Mouse (Mus musculus) heart, postnatal 0 days (tissue): ENCODE results near the gene Stim1. TPM values are rescaled to one million over a fixed set of nuclear protein-coding genes. Genes with fewer than 3 reads are reported as not detected.

Experiments
- ATAC-seq: fragments of 200-750 bp; cut with Nextera tagmentation; 2 replicates; pipeline ENCODE4 v1.8.0; 2017; ENCODE audit warnings: low read depth, moderate number of reproducible peaks, moderate library complexity; ENCODE audit not compliant: insufficient read depth
- DNase-seq: peaks from one replicate; pipeline ENCODE4 v3.0.0-alpha.2; 2016; ENCODE audit warnings: low spot score
- H3K27ac ChIP-seq: fragments of 300-500 bp; sonication (generic); 2 replicates; pipeline ENCODE4 v1.5.1; 2014; ENCODE audit warnings: low read depth, mild to moderate bottlenecking
- H3K27me3 ChIP-seq: fragments of 300-500 bp; sonication (generic); 2 replicates; pipeline ENCODE4 v1.6.1; 2014; ENCODE audit warnings: low read length, mixed read lengths; ENCODE audit not compliant: control insufficient read depth, insufficient read depth
- H3K36me3 ChIP-seq: fragments of 300-500 bp; sonication (generic); replicated peaks from 2 replicates; pipeline ENCODE4 v1.6.1; 2014; ENCODE audit warnings: low read length, mixed read lengths; ENCODE audit not compliant: control insufficient read depth, insufficient read depth
- H3K4me1 ChIP-seq: fragments of 300-500 bp; sonication (generic); 2 replicates; pipeline ENCODE4 v1.6.1; 2014; ENCODE audit warnings: antibody characterized with exemption; ENCODE audit not compliant: control insufficient read depth, insufficient read depth
- H3K4me2 ChIP-seq: fragments of 300-500 bp; sonication (generic); 2 replicates; pipeline ENCODE4 v1.6.1; 2014; ENCODE audit warnings: low read depth, mild to moderate bottlenecking, low read length, moderate library complexity
- H3K4me3 ChIP-seq: fragments of 300-500 bp; sonication (generic); 2 replicates; pipeline ENCODE4 v1.5.1; 2014; ENCODE audit warnings: low read depth, low read length
- H3K9ac ChIP-seq: fragments of 300-500 bp; sonication (generic); replicated peaks from 2 replicates; pipeline ENCODE4 v1.6.1; 2014; ENCODE audit warnings: low read depth, low read length, mixed read lengths
- H3K9me3 ChIP-seq: fragments of 300-500 bp; sonication (generic); replicated peaks from 2 replicates; pipeline ENCODE4 v1.6.1; 2016; ENCODE audit warnings: low read length; ENCODE audit not compliant: control insufficient read depth
- CTCF ChIP-seq: IDR thresholded peaks from 2 replicates; pipeline ENCODE4 v1.5.1; 2016; ENCODE audit warnings: antibody characterized with exemption, control low read depth, low read depth
- EP300 ChIP-seq: IDR thresholded peaks from 2 replicates; pipeline ENCODE4 v1.6.1; 2016; ENCODE audit warnings: antibody characterized with exemption, low read depth
- WGBS: fragments of 180-500 bp; shearing (Covaris S2); extraction: QIAGEN DNeasy Blood & Tissue Kit; methylation state at CpG from one replicate; pipeline ENCODE4 v1.1.7; 2014; 5-methylcytosine and 5-hydroxymethylcytosine counted together
- polyA plus RNA-seq: library from polyadenylated mRNA; unstranded; fragments of >200 nt; fragmentation: Nextera tagmentation; extraction: Ambion mirVana; gene quantifications from 2 replicates; pipeline ENCODE4 v1.2.1, GENCODE M21; 2015
- total RNA-seq: library from RNA; depleted of rRNA; stranded (reverse); fragments of >200 nt; gene quantifications from 2 replicates; pipeline ENCODE4 v1.2.3, GENCODE M21; 2014; ENCODE audit warnings: low replicate concordance

Gene Stim1
- total and polyA plus RNA-seq, 2 experiments from 2014 or later: 11.4 to 59.0 TPM

DNA sequence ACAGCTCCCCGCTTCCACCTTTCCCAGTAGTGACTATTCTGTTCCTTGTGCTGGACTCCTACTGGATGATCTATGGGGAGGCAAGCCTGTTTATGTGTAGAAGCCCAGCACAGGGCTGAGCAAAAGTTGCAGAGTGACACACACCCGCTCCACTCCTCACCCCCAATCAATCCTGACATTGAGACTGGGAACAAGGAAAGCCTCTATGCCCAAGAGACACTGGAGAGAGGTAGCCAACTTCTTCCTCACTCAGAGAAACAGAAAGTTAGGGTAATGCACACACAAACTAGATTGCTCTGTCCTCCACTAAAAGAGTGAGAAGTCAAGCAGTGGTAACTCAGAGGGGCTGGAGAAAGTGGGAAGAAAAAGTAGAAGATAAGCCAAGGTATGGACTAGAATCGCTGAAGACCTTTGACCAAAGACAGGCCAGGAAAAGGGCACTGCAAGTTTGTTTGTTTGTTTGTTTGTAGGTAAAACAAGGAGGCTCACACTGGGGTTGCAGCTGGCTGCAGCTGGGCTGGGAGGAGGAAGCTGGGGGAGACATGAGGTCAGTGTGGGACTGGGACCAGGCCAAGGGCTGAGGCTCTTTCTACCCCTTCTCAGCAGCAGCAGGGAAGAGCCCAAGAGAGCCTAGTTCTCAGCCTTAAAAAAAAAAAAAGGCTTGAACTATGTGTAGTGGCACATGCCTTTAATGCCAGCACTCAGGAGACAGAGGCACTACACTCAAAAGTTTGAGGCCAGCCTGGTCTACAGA lies 22.6 kb upstream of the Stim1 start:
- Histone ChIP-seq H3K27ac (peak overlapping the region; percentile 56), H3K4me1 (peaks cover 52% of the 10 kb centered on the region), H3K9me3 (no peaks in the 10 kb centered on the region), H3K9ac (no peak overlapping the region), H3K4me3 (no peak overlapping the region), H3K4me2 (no peak overlapping the region), H3K27me3 (no peaks in the 10 kb centered on the region), H3K36me3 (peaks cover 18% of the 10 kb centered on the region)
- WGBS: 71% methylated on average over 3 of the region's 3 CpGs
- TF ChIP-seq CTCF (no peak), EP300 (no peak)
- ATAC-seq (no peak), DNase-seq (no peak)

DNA sequence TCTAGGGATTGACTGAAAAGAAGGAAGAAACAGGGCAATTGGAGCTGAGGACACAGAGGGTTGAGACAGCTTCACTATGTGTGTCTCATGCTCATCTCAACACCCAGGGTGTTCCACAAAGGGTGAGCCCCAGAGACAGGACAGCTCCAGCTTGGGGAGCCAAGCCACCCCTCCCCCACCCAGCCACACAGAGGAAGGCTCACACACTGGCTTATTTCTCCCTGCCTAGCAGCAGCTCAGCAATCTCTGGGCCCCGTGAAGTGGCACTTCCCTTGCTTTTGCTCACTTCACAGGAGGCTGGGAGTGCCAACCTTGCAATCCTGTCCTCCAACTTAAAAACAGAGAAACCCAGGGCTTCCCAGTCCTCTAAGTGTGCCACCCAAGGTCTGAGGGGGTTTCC lies 21.8 kb upstream of the Stim1 start:
- Histone ChIP-seq H3K4me3 (no peak overlapping the region), H3K36me3 (peaks cover 11% of the 10 kb centered on the region; the same call in 1 of the 2 replicates), H3K27me3 (no peaks in the 10 kb centered on the region), H3K27ac (peak overlapping the region; percentile 56), H3K9me3 (no peaks in the 10 kb centered on the region), H3K4me1 (peaks cover 52% of the 10 kb centered on the region), H3K9ac (no peak overlapping the region; the same call in 1 of the 2 replicates), H3K4me2 (peak overlapping the region; percentile 81)
- DNase-seq (no peak), ATAC-seq (no peak)
- WGBS: 13% methylated on average over 1 of the region's 1 CpGs
- TF ChIP-seq EP300: no peak
- no peak for TF ChIP-seq CTCF

DNA sequence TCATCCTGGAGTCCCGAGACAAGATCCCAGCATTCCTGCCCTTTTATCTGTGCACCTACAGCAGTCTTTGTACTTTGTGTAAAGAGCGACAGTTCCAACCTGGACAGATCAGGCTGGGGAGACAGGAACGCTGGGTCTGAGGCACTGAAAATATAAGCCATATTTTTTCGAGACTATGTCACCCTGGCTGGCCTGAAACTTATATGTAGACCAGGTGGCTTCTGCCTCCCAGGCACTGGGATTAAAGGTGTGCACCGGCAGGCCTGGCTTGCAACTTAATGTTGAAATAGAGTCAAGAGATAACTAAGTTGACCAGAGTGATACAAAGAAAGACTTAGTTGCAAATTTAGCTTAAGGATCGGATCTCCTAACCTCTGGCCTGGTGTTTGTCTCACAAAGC lies 21.3 kb upstream of the Stim1 start:
- Histone ChIP-seq H3K4me3 (no peak overlapping the region), H3K9me3 (no peaks in the 10 kb centered on the region), H3K27me3 (no peaks in the 10 kb centered on the region), H3K27ac (peak overlapping the region; percentile 56), H3K9ac (no peak overlapping the region), H3K36me3 (peaks cover 7% of the 10 kb centered on the region; the same call in 1 of the 2 replicates), H3K4me2 (peak overlapping the region; percentile 81), H3K4me1 (peaks cover 52% of the 10 kb centered on the region)
- ATAC-seq: no peak
- DNase-seq: no peak
- 54% methylated on average over 6 of the region's 6 CpGs for WGBS
- no peak for TF ChIP-seq EP300

DNA sequence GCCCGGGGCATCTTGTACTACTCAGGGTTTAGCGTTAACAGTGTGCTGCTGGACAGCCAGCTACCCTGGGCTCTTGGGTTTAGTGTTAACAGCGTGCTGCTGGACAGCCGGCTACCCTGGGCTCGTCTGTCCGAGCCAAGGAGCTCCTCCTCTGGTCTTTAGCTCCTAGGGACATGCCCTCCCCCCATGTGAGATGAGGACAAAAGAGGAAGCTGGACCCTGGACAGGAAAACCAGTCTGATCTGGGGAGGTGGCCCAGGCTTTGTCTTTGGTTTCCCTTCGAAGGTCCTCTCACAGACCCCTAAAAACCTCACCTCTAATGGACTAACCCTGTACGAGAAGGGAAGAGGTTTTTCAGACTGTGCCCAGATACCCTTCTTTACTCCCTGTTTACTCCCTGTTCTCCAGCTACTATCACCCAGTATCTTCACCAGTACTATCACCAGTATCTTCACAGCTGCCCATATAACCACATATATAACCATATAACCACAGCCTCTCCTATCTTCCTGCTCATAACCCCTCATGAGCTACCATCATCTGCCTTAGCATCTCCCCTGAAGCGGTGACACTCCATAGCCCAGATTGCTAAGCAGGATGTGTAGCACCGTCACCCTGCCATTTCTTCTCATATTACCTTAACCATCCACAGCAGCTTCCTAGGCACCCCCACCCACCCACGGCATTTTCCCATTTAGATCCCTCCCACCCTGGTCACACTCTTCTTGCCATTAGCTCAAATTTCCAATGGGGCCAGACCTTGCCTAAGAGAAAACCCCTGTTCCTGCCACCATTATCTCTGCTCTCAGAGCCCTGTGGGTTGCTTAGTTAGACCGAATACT lies 20.4 kb upstream of the Stim1 start:
- Histone ChIP-seq H3K36me3 (no peaks in the 10 kb centered on the region), H3K9ac (peak overlapping the region; percentile 4; the same call in 1 of the 2 replicates), H3K4me1 (peaks cover 52% of the 10 kb centered on the region), H3K4me2 (peak overlapping the region; percentile 81), H3K27ac (peak overlapping the region; percentile 56), H3K9me3 (no peaks in the 10 kb centered on the region), H3K4me3 (peak overlapping the region; percentile 93), H3K27me3 (no peaks in the 10 kb centered on the region)
- ATAC-seq (no peak), DNase-seq (no peak)
- TF ChIP-seq EP300 (no peak), CTCF (no peak)
- WGBS: 45% methylated on average over 12 of the region's 12 CpGs

DNA sequence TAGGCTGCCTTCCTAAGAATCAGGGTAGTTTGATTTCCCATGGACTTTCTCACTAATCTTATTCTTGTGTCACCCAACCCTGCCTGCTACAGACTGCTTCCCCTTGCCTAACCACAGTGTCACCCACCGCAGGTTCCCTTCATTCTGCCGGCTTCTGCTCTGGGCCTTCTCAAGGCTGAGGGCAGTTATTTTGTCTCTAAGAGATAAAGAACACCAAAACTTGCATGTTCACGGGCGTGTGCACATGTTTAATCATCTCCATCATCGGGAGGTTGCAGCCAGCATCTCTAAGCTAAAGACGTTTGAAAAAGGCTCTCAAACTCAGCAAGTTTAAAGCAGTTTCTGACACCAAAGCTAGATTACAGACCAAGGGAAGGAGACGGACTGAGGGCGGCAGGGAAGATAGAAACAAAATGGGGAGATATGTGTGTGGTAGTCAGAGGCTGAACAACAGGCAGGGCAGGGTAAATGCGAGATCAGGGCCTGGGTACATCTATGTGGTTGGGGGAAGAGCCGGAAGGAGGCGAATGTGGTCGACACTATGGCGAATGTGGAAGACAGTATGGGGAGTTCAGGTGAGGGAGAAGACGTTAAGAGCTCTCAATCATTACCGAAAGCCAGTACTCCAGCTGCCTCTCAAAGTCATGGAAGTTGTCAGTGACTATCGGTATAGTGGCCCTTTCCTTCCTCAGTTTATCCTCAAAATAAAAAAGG lies 18.8 kb upstream of the Stim1 start:
- Histone ChIP-seq H3K9ac (peak overlapping the region; percentile 88), H3K4me2 (peak overlapping the region; percentile 81), H3K9me3 (no peaks in the 10 kb centered on the region), H3K4me3 (peak overlapping the region; percentile 93), H3K4me1 (peaks cover 46% of the 10 kb centered on the region), H3K36me3 (no peaks in the 10 kb centered on the region), H3K27me3 (no peaks in the 10 kb centered on the region), H3K27ac (peak overlapping the region; percentile 97)
- 15% methylated on average over 16 of the region's 16 CpGs for WGBS
- ATAC-seq (no peak), DNase-seq (no peak)
- no peak for TF ChIP-seq CTCF
- no peak for TF ChIP-seq EP300
